Mouse (Mus musculus): Measurements from ENCODE around the gene Iqcf3. TPM values are rescaled to one million over a fixed set of nuclear protein-coding genes. Genes with fewer than 3 reads are reported as not detected.
"Not testable (repeated sequence)": the region's sequence is repeated elsewhere in the genome, so short reads cannot be mapped to it uniquely, and the experiment has no call there.

Gene Iqcf3
- total RNA-seq, 2 experiments from 2014 or later: not detected

- DNase-seq (ENCODE audit: low spot score in 2 of 2): peak; percentile 14 to 30
Observed at GRCm38 (mm10) chr9:106512729-106513450, 48.5 kb downstream of the Iqcf3 start.

DNA sequence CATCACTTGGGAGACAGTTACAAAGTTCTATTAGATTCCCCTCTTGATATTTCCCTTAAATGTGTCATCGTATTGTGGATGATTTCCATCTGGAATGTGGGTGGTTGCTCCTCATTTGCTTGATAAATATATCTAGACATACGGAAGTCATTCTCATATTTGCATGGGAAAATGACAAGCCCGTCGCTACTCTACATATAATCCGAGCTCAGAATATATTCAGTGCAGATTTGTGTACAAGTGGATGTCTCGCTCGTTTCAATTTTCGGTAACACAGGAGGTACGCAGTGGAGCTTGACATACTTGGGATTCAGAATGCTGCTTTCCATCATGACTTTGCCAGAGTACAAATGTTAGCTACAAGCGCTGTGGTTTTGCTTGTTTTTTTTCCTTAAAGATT, 52.1 kb downstream of the Iqcf3 start:
- DNase-seq (ENCODE audit: low spot score in 2 of 2): peak; percentile 47 to 77

DNA sequence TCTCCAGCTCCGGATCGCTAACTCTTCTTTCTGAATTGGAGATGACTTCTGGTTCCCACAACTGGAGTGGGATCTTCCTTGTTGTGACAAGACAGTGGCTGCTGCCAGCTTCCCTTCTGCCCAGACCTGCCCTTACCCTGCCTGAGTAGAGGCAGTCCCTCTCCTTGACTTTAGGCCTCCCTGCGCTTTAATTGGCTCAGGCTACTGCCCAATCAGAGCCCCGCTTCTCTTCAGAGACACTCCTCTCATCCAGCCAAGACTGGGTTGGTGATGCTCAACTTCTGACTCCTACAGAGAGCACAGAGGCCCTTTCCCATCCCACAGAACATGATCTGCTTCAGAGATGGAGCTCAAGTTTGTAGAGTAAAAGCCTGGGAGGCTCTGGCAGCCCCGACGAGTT, 57.2 kb downstream of the Iqcf3 start:
- no peak for DNase-seq (ENCODE audit: low spot score in 2 of 2)

GRCm38 (mm10) chr9:106501846-106502245, 59.6 kb downstream of the Iqcf3 start:
- DNase-seq (ENCODE audit: low spot score in 2 of 2): no peak

DNA sequence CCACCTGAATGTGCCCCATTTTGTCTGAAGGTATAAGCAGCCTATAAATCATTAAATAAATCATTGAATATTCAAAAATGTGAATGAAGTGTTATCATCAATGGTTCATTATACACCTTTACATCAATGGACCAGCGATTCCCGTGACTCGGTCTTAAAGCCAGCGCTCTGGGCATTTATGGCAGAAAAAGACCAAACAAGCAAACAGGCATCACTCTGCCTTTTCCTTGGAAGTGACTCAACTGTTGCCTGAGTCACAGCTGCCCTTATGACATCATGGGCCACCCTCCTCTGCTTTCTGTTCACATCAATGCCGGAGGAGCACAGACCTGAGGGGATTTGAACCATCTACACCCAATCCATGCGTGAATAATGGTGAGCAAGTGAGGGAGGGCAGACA, 61.8 kb downstream of the Iqcf3 start, which contains the start of gene Iqcf1:
Iqcf1 (plus strand) TSS at position 301 of the 400 bp plus-strand sequence.
- no peak for DNase-seq (ENCODE audit: low spot score in 2 of 2)

GRCm38 (mm10) chr9:106487602-106488001, 73.8 kb downstream of the Iqcf3 start:
- not testable (repeated sequence) for DNase-seq (ENCODE audit: low spot score in 2 of 2)

DNA sequence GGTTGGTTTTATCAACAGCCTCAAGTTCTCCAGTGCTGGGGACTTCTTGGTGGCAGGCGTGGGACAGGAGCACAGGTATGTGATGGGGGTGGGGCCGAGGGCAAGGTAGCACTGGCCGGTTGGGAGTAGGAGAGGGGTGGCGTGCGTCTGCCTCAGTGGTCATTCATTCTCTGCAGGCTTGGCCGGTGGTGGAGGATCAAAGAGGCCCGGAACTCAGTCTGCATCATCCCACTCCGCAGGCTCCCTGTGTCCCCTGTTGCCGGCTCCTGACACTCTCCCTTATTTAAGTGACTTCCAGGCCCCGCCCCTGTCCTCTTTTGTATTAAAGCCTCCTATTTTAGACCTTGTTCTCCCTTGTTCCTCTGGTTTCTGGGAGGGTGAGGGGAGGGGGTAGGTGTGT, 76.4 kb downstream of the Iqcf3 start:
- DNase-seq (ENCODE audit: low spot score in 2 of 2): no peak

DNA sequence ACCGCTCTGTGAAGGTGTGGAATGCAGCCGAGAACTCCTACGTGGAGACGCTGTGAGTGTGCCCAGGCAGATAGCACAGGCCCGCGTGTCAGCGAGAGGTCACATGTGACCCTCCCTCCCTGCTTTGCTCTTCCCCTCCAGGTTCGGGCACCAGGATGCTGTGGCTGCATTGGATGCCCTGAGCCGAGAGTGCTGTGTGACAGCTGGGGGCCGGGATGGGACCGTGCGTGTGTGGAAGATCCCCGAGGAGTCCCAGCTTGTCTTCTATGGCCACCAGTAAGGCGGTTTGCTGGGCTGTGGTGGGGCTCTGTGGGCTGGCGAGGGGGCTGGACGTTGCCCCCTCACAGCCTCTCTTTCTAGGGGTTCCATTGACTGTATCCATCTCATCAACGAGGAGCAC, 77.8 kb downstream of the Iqcf3 start:
- no peak for DNase-seq (ENCODE audit: low spot score in 2 of 2)

- DNase-seq (ENCODE audit: low spot score in 2 of 2): no peak
Observed at GRCm38 (mm10) chr9:106483136-106483535, 78.3 kb downstream of the Iqcf3 start.

DNA sequence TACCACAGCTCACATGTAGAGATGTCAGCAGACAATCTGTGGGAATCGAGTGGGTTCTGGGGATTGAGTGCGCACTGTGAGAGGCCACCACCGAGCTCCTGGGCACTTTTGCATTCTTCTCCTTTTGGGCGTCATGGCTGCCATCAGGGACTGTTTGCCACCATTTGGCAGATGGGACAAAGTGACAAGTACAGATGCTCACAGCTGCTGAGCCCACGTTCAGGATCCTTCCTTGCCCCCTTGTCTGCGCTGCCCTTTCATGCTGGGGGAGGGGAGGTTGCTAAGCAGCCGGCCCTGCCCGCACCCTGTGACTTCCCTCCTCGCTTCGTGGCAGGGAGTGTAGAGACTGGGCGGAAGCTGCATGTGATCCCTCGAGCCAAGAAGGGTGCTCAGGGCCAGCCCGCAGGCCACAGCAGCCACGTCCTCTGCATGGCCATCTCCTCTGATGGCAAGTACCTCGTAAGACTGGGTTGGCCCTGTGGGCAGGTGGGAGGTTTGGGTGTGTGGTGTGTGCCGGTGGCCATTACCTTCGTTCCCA, 78.8 kb downstream of the Iqcf3 start:
- DNase-seq (ENCODE audit: low spot score in 2 of 2): no peak

DNA sequence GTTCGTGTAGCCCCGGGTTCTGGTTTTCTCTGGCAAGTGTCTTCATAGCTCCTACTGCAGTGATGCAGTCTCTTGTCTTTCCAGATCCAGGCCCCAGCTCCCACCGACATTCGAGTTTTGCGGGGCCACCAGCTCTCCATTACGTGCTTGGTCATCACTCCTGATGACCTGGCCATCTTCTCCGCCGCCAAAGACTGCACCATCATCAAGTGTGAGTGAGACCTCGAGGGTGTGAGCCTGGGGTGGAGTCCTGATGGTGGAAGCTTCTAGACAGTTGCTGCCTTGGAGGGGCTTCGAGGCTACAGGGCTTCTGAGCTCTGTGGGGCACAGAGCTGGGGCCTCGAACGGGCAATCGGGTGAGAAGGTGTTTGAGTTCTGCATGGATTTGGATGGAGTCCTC, 79.8 kb downstream of the Iqcf3 start:
- DNase-seq (ENCODE audit: low spot score in 2 of 2): no peak

DNA sequence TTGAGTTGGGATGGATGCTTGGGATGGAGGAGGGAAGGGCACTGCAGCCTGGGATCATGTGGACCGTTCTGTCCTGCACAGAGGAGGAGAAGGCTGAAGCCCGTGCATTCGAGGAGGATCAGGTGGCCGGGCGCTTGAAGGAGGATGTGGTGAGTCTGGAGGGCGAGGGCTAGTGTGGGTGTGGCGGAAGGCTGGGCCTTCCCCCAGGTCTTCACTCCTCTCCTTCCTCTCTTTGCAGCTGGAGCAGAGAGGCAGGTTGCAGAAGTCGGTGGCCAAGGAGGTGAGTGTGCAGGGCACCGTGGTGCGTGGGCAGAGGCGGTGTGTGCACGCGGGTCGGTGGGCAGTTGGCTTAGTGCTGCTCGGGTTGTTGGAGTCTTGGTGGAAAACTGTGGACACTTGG, 80.4 kb downstream of the Iqcf3 start:
- no peak for DNase-seq (ENCODE audit: low spot score in 2 of 2)

GRCm38 (mm10) chr9:106480541-106480940, 80.9 kb downstream of the Iqcf3 start:
- DNase-seq (ENCODE audit: low spot score in 2 of 2): no peak

- peak in 1 of 2 experiments; percentile 0 for DNase-seq (ENCODE audit: low spot score in 2 of 2)
Observed at GRCm38 (mm10) chr9:106478101-106478500, 83.3 kb downstream of the Iqcf3 start.

DNA sequence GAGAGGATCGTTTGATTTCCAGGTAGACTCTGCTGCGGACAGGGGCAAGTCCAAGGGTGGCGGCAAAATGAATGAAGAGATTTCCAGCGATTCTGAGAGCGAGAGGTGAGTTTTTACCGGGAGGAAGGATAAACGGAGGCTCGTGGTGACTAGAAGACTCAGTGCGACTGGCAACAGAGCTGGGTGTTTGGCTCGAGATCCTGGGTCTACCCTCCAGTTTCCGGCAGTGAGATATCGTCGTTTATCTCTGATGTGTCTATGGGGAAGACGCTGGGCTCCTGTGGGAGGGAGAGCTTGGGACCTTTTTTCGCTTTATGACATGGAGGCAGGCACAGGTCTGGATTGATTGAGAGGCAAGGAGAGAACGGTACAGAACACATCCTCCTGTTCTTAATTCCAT, 83.8 kb downstream of the Iqcf3 start:
- no peak for DNase-seq (ENCODE audit: low spot score in 2 of 2)

GRCm38 (mm10) chr9:106476924-106477484, 84.4 kb downstream of the Iqcf3 start, which contains the start of gene Parp3:
TSS of gene Parp3 (minus strand) at chr9:106476949.
- peak; percentile 100 for DNase-seq (ENCODE audit: low spot score in 2 of 2)

DNA sequence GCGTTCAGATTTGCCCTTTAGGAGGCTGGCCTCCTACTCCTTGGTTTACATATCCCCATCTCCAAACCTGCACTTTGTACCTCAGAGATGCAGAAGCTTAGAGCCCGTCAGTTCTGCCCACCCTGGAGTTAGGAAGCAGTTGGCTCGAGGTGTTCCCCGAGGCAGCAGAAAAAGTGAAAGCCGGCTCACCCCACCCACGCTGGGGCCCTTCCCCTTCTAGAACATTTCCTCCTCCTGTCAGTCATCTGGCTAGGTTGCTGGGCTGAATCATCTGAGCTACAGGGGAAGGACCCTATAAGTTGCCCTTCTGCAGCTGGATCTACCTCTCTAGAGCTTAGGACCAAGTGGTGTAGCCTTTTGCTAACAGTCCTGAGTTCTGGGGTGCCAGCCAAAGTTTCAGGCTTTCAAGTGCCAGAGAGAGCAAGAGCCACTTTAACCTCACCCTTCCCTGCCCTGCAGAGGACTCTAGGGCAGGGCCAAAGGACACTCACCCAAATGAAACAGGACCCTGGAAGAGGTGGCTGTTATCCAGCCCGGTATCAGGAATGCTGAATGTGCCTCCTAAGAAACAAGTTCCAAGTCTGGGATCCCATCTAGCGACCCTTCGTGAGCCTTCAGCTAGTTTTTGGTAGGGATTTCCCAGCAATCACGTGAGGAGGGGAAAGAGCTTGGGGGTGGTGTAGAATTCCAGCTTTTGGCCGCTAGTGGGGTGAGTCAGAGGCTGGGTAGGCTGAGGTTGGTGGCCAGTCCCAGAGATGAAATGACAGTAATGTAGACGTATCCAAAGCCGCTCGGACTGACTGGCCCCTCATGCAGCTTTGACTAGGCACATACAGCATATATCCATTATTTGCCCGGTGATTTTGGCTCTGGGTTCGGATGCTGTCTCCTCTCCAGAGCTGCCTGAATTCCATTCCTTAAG, 85.2 kb downstream of the Iqcf3 start:
- DNase-seq (ENCODE audit: low spot score in 2 of 2): peak in 1 of 2 experiments; percentile 28

DNA sequence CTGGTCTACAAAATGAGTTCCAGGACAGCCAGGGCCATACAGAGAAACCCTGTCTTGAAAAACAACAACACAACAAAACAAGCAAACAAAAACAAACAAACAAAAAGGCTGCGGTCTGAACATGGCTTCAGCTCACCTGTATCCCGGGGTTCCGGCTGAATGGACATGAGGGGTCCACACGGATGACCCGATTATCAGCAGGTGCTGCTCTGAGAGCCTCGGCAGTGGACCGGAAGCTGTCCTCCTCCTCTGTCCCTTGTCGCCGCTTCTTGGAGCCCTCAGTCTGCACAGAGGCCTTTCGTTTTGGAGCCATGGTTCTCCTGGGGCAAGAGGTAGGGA, 85.8 kb downstream of the Iqcf3 start, which contains the start of gene Rrp9:
Rrp9 (plus strand) TSS at position 301 of the 339 bp plus-strand sequence.
- DNase-seq (ENCODE audit: low spot score in 2 of 2): no peak

- DNase-seq (ENCODE audit: low spot score in 2 of 2): no peak
Observed at GRCm38 (mm10) chr9:106475046-106475445, 86.4 kb downstream of the Iqcf3 start.

DNA sequence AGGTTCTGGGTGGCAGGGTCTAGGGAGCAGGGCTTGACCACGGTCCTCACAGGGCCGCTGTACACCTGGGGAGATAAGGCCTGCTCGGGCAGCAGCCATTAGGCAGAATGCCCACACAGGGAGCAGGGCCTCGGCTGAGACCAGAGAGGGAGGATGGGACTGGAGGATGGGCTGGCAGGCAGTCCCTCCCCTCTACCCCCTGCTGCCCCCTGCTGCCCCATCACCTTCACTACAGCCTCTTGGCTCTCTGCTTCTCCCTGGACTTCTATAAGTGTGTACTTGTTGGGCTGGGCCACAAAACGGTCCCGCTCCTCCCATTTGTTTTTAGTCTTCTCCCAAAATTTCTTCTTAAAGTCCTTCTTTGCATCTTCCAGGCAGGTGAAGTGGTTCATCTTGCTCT, 87.0 kb downstream of the Iqcf3 start:
- DNase-seq (ENCODE audit: low spot score in 2 of 2): peak in 1 of 2 experiments; percentile 58

GRCm38 (mm10) chr9:106473753-106474105, 87.7 kb downstream of the Iqcf3 start:
- peak in 1 of 2 experiments; percentile 6 for DNase-seq (ENCODE audit: low spot score in 2 of 2)

Measured in layer of hippocampus, adult 18-20 months (tissue).